Comparison of ENCODE assay signal across 8 mouse cellular contexts in genomic region chr10:81105565-81106112, GRCm38 (mm10). TPM values are rescaled to one million over a fixed set of nuclear protein-coding genes. Genes with fewer than 3 reads are reported as not detected.
DNase-seq lines count a peak whose midpoint lies in the region; ATAC-seq and TF ChIP-seq lines count a peak whose summit lies in the region.

TSS of gene Map2k2 (plus strand) at chr10:81105915.

- H3K9me3 ChIP-seq in embryonic facial prominence, embryonic 14.5 days (ENCODE audit: control insufficient read depth, low read length) = no peaks in the 10 kb centered on the region
- H3K9me3 ChIP-seq in limb, embryonic 13.5 days = no peaks in the 10 kb centered on the region
- no peaks in the 10 kb centered on the region for H3K9me3 ChIP-seq in midbrain, embryonic 16.5 days (replicated peaks; ENCODE audit: control insufficient read depth, low read length, poor library complexity, severe bottlenecking)

- H3K27ac ChIP-seq in embryonic facial prominence, embryonic 14.5 days (replicated peaks; ENCODE audit: low read depth, low read length) = peak within 1 kb of the TSS; percentile 98
- H3K27ac ChIP-seq in heart, adult 2 months = peak within 1 kb of the TSS; percentile 99
- H3K27ac ChIP-seq in limb, embryonic 13.5 days = peak within 1 kb of the TSS; percentile 99
- peak within 1 kb of the TSS; percentile 99 for H3K27ac ChIP-seq in midbrain, embryonic 16.5 days (ENCODE audit: low read length)

- peaks cover 7% of the 10 kb centered on the region; the same call in 1 of the 2 replicates for H3K79me2 ChIP-seq in heart, adult 2 months (replicated peaks; ENCODE audit: control insufficient read depth, insufficient read depth, low read length)

- DNase-seq in 416B (ENCODE audit: low read depth) = peak; percentile 98
- peak; percentile 92 to 97 for DNase-seq in adrenal gland, postnatal 4 days (ENCODE audit: low spot score in 2 of 2)
- peak; percentile 98 for DNase-seq in embryonic facial prominence, embryonic 14.5 days (ENCODE audit: low spot score)
- DNase-seq in heart, adult 2 months = peak; percentile 97 to 99
- DNase-seq in kidney, adult 8-10 months = peak; percentile 96 to 97
- peak; percentile 96 to 98 for DNase-seq in spleen, postnatal 36 days (ENCODE audit: low spot score in 2 of 2)

- 0% methylated on average over 24 of the region's 56 CpGs for WGBS in embryonic facial prominence, embryonic 14.5 days
- WGBS in heart, adult 2 months = under 1% methylated on average over 56 of the region's 56 CpGs
- under 1% methylated on average over 56 of the region's 56 CpGs for WGBS in limb, embryonic 13.5 days
- WGBS in midbrain, embryonic 16.5 days = under 1% methylated on average over 56 of the region's 56 CpGs

- intact Hi-C loops in heart, adult 2 months (cut with DNase I) = loop anchor here (1.0 to 2.0 kb wide), 3 partner anchors 32 to 71 kb away; partner anchors contain the start of gene Eef2

- TF ChIP-seq EP300 in heart, adult 2 months (IDR thresholded peaks at IDR 0.05; ENCODE audit: insufficient read depth, low read depth, low read length) = peak; percentile 70; the same call in 1 of the 2 replicates

- H3K4me2 ChIP-seq in embryonic facial prominence, embryonic 14.5 days (ENCODE audit: low read depth, low read length) = peak within 1 kb of the TSS; percentile 92
- peak within 1 kb of the TSS; percentile 78 for H3K4me2 ChIP-seq in limb, embryonic 13.5 days (replicated peaks)
- peak within 1 kb of the TSS; percentile 89 for H3K4me2 ChIP-seq in midbrain, embryonic 16.5 days (ENCODE audit: low read length)

- peaks cover 13% of the 10 kb centered on the region for H3K4me1 ChIP-seq in embryonic facial prominence, embryonic 14.5 days (ENCODE audit: control insufficient read depth, insufficient read depth, low read length)
- peaks cover 3% of the 10 kb centered on the region; the same call in 1 of the 2 replicates for H3K4me1 ChIP-seq in heart, adult 2 months (ENCODE audit: control insufficient read depth, insufficient read depth, low read length)
- peaks cover 21% of the 10 kb centered on the region for H3K4me1 ChIP-seq in limb, embryonic 13.5 days
- H3K4me1 ChIP-seq in midbrain, embryonic 16.5 days (ENCODE audit: control insufficient read depth, insufficient read depth, low read length) = peaks cover 18% of the 10 kb centered on the region

- H3K36me3 ChIP-seq in embryonic facial prominence, embryonic 14.5 days (ENCODE audit: control insufficient read depth, insufficient read depth, low read length) = peaks cover 25% of the 10 kb centered on the region
- H3K36me3 ChIP-seq in heart, adult 2 months (ENCODE audit: control insufficient read depth, insufficient read depth, low read length) = no peaks in the 10 kb centered on the region
- peaks cover 34% of the 10 kb centered on the region for H3K36me3 ChIP-seq in limb, embryonic 13.5 days
- H3K36me3 ChIP-seq in midbrain, embryonic 16.5 days (ENCODE audit: control insufficient read depth, insufficient read depth, low read length) = peaks cover 12% of the 10 kb centered on the region

- peak; percentile 97 for ATAC-seq in embryonic facial prominence, embryonic 14.5 days (ENCODE audit: low read depth)
- peak; percentile 93 for ATAC-seq in limb, embryonic 13.5 days (ENCODE audit: low FRiP score, low read depth)
- ATAC-seq in midbrain, embryonic 16.5 days = peak; percentile 96

- no peak for TF ChIP-seq CTCF in heart, adult 2 months (IDR thresholded peaks at IDR 0.05)

- TF ChIP-seq POLR2A in heart, adult 2 months (IDR thresholded peaks at IDR 0.05; ENCODE audit: insufficient read depth, low read depth, low read length) = peak; percentile 99

- peak within 1 kb of the TSS; percentile 98 for H3K9ac ChIP-seq in embryonic facial prominence, embryonic 14.5 days (ENCODE audit: low read depth, low read length)
- H3K9ac ChIP-seq in heart, adult 2 months (ENCODE audit: low read depth, low read length) = peak within 1 kb of the TSS; percentile 89
- H3K9ac ChIP-seq in limb, embryonic 13.5 days = peak within 1 kb of the TSS; percentile 98
- peak within 1 kb of the TSS; percentile 100 for H3K9ac ChIP-seq in midbrain, embryonic 16.5 days (ENCODE audit: low read depth, low read length)

- peak within 1 kb of the TSS; percentile 86 for H3K4me3 ChIP-seq in embryonic facial prominence, embryonic 14.5 days (ENCODE audit: low read depth, low read length)
- H3K4me3 ChIP-seq in heart, adult 2 months = peak within 1 kb of the TSS; percentile 97
- peak within 1 kb of the TSS; percentile 92 for H3K4me3 ChIP-seq in limb, embryonic 13.5 days
- H3K4me3 ChIP-seq in midbrain, embryonic 16.5 days (ENCODE audit: low read depth, low read length) = peak within 1 kb of the TSS; percentile 98

- no peaks in the 10 kb centered on the region for H3K27me3 ChIP-seq in embryonic facial prominence, embryonic 14.5 days (replicated peaks; ENCODE audit: control insufficient read depth, insufficient read depth, low read length)
- H3K27me3 ChIP-seq in heart, adult 2 months (ENCODE audit: control insufficient read depth, insufficient read depth, low read length) = no peaks in the 10 kb centered on the region
- H3K27me3 ChIP-seq in limb, embryonic 13.5 days = no peaks in the 10 kb centered on the region
- no peaks in the 10 kb centered on the region for H3K27me3 ChIP-seq in midbrain, embryonic 16.5 days (ENCODE audit: control insufficient read depth, insufficient read depth, low read depth, low read length)

RNA-seq across cellular contexts. Expression of gene Map2k2, which starts in this region (rescaled TPM):
- total RNA-seq in adrenal gland, postnatal 4 days (2021) = 100 to 1,000 TPM; 149 to 157 TPM
- polyA plus RNA-seq in embryonic facial prominence, embryonic 14.5 days (2014; fragmentation: Nextera tagmentation; extraction: Ambion mirVana) = 166 and 178 TPM in 2 replicates
- total RNA-seq in heart, adult 2 months (2021) = 100 to 1,000 TPM; 115 to 123 TPM
- polyA plus RNA-seq in heart, adult 2 months (2012; rRNA removed) = 89.3 and 116 TPM in 2 replicates
- 192 and 197 TPM in 2 replicates for polyA plus RNA-seq in limb, embryonic 13.5 days (2015; fragmentation: Nextera tagmentation; extraction: Ambion mirVana)
- 227 and 233 TPM in 2 replicates for polyA plus RNA-seq in midbrain, embryonic 16.5 days (2015; fragmentation: Nextera tagmentation; extraction: Ambion mirVana)

Comparison
In these comparisons a context has a peak if more than half of its experiments do, and no peak if none do; other contexts are left out.
1. Peak in every context shown above with its lines: DNase-seq, ATAC-seq, H3K4me3 ChIP-seq and H3K27ac ChIP-seq.